Mouse (Mus musculus): ENCODE results near the gene Olfr358. TPM values are rescaled to one million over a fixed set of nuclear protein-coding genes. Genes with fewer than 3 reads are reported as not detected.

The Olfr358 gene
- polyA plus RNA-seq (2014; fragmentation: Illumina TruSeq; extraction: RNeasy Lipid Tissue Mini Kit (QIAGEN cat#74804); ENCODE audit: insufficient read depth, low read depth, low replicate concordance): not detected

DNA sequence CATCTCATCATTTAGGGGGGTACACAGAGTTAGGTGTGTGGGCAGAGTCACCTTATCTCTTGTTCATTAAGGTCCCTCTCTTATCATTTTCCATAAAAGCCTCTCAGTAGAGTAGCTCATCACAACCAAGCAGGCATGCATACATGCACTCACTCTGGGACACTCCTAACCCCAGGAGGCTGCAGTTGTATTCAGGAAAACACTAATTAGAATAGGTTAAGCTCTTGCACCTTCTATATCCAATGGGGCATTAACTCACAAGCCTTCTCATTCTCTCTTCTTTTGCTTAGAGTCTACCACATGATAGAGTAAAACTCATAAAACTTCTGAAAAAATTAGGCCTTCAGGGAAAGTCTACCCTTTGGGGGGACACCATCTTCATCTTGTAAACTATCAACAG is at the start of gene Olfr358:
Gene Olfr358 (minus strand): TSS at position 101 of the 400 bp plus-strand sequence.

GRCm38 (mm10) chr2:36993527-36993926 is 15.6 kb downstream of the Olfr358 start, which contains the start of gene Olfr357:
TSS of gene Olfr357 (plus strand) at chr2:36993827.

Other genes starting within 250 kb of the Olfr358 start
- not detected for gene Olfr348, start 225.1 kb downstream of the Olfr358 start, polyA plus RNA-seq (2014; fragmentation: Illumina TruSeq; extraction: RNeasy Lipid Tissue Mini Kit (QIAGEN cat#74804); ENCODE audit: insufficient read depth, low read depth, low replicate concordance)
- not detected for gene Olfr50, start 218.8 kb downstream of the Olfr358 start, polyA plus RNA-seq (2014; fragmentation: Illumina TruSeq; extraction: RNeasy Lipid Tissue Mini Kit (QIAGEN cat#74804); ENCODE audit: insufficient read depth, low read depth, low replicate concordance)
- not detected for gene Olfr3, start 192.3 kb downstream of the Olfr358 start, polyA plus RNA-seq (2014; fragmentation: Illumina TruSeq; extraction: RNeasy Lipid Tissue Mini Kit (QIAGEN cat#74804); ENCODE audit: insufficient read depth, low read depth, low replicate concordance)
- not detected for gene Olfr350, start 163.0 kb downstream of the Olfr358 start, polyA plus RNA-seq (2014; fragmentation: Illumina TruSeq; extraction: RNeasy Lipid Tissue Mini Kit (QIAGEN cat#74804); ENCODE audit: insufficient read depth, low read depth, low replicate concordance)
- gene Olfr351, start 146.7 kb downstream of the Olfr358 start, polyA plus RNA-seq (2014; fragmentation: Illumina TruSeq; extraction: RNeasy Lipid Tissue Mini Kit (QIAGEN cat#74804); ENCODE audit: insufficient read depth, low read depth, low replicate concordance): not detected
- not detected for gene Olfr352, start 140.9 kb downstream of the Olfr358 start, polyA plus RNA-seq (2014; fragmentation: Illumina TruSeq; extraction: RNeasy Lipid Tissue Mini Kit (QIAGEN cat#74804); ENCODE audit: insufficient read depth, low read depth, low replicate concordance)
- gene Olfr353, start 116.4 kb downstream of the Olfr358 start, polyA plus RNA-seq (2014; fragmentation: Illumina TruSeq; extraction: RNeasy Lipid Tissue Mini Kit (QIAGEN cat#74804); ENCODE audit: insufficient read depth, low read depth, low replicate concordance): not detected
- not detected for gene Olfr354, start 103.7 kb downstream of the Olfr358 start, polyA plus RNA-seq (2014; fragmentation: Illumina TruSeq; extraction: RNeasy Lipid Tissue Mini Kit (QIAGEN cat#74804); ENCODE audit: insufficient read depth, low read depth, low replicate concordance)
- gene Olfr355, start 80.4 kb downstream of the Olfr358 start, polyA plus RNA-seq (2014; fragmentation: Illumina TruSeq; extraction: RNeasy Lipid Tissue Mini Kit (QIAGEN cat#74804); ENCODE audit: insufficient read depth, low read depth, low replicate concordance): not detected
- gene Olfr356, start 72.2 kb downstream of the Olfr358 start, polyA plus RNA-seq (2014; fragmentation: Illumina TruSeq; extraction: RNeasy Lipid Tissue Mini Kit (QIAGEN cat#74804); ENCODE audit: insufficient read depth, low read depth, low replicate concordance): not detected
- not detected for gene Olfr357, start 15.5 kb downstream of the Olfr358 start, polyA plus RNA-seq (2014; fragmentation: Illumina TruSeq; extraction: RNeasy Lipid Tissue Mini Kit (QIAGEN cat#74804); ENCODE audit: insufficient read depth, low read depth, low replicate concordance)
- gene Olfr360, start 56.4 kb upstream of the Olfr358 start, polyA plus RNA-seq (2014; fragmentation: Illumina TruSeq; extraction: RNeasy Lipid Tissue Mini Kit (QIAGEN cat#74804); ENCODE audit: insufficient read depth, low read depth, low replicate concordance): not detected
- not detected for gene Olfr361, start 80.0 kb upstream of the Olfr358 start, polyA plus RNA-seq (2014; fragmentation: Illumina TruSeq; extraction: RNeasy Lipid Tissue Mini Kit (QIAGEN cat#74804); ENCODE audit: insufficient read depth, low read depth, low replicate concordance)
- gene Olfr362, start 108.6 kb upstream of the Olfr358 start, polyA plus RNA-seq (2014; fragmentation: Illumina TruSeq; extraction: RNeasy Lipid Tissue Mini Kit (QIAGEN cat#74804); ENCODE audit: insufficient read depth, low read depth, low replicate concordance): not detected
- not detected for gene Olfr364-ps1, start 130.0 kb upstream of the Olfr358 start, polyA plus RNA-seq (2014; fragmentation: Illumina TruSeq; extraction: RNeasy Lipid Tissue Mini Kit (QIAGEN cat#74804); ENCODE audit: insufficient read depth, low read depth, low replicate concordance)
- not detected for gene Olfr365, start 178.9 kb upstream of the Olfr358 start, polyA plus RNA-seq (2014; fragmentation: Illumina TruSeq; extraction: RNeasy Lipid Tissue Mini Kit (QIAGEN cat#74804); ENCODE audit: insufficient read depth, low read depth, low replicate concordance)
- gene Olfr366, start 202.2 kb upstream of the Olfr358 start, polyA plus RNA-seq (2014; fragmentation: Illumina TruSeq; extraction: RNeasy Lipid Tissue Mini Kit (QIAGEN cat#74804); ENCODE audit: insufficient read depth, low read depth, low replicate concordance): not detected

Measured in lung, adult 10 weeks (tissue).